Mouse (Mus musculus) Muller cell, postnatal 12 days (primary cell): ENCODE measurements around the gene Rita1.

Experiments
- DNase-seq: peaks from one replicate; pipeline ENCODE4 v3.0.0-alpha.2; 2015; ENCODE audit errors: inconsistent ontology term

Gene Rita1

GRCm38 (mm10) chr5:120571056-120571740 lies 41.2 kb downstream of the Rita1 start:
- DNase-seq = peak; percentile 47

DNA sequence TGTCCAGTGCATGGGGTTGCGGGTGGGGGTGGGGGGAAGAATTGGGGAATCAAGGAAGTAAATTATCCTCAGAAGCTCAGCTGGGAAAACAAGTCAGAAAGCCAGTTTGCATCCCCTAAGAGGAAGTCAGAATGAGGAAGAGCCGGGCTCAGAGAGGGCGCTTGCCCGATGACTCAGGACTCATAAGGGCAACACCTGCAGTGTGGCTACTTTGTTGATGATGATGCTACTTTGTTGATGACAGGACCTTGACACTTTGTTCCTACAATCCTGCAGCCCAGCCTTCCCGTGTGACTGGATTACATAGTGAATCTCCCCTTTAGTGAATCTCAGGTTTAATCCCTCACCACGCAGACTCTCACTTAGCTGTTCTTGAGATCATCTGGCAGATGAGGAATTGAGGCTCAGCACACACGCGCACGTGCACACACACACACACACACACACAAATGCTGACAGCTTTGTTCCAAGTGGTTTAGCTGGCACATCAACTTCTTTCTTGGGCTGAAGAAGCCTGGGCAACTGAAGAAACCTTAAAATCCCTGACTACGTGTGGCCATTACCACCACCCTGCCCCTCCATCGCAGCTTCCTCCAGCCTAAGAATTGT lies 42.0 kb downstream of the Rita1 start:
- DNase-seq = no peak

DNA sequence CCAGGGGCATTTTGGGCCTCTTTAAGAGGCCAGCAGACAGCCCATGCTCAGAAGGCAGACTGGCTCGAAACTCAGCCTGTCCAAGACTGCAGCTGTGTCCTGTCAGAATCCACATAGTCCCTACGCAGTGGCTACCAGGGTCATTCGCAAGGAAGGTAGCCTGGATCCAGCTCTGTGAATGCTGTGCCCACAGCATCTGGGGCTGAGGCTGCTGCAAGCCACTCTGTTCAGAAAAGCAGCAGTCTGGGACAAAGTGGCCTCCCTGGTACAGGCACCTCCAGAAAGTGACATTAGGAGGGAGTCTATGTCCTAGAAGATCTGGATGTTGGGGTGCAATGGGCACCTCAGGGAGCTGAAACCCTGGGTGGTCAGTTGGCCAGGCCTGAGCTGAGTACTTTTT lies 42.6 kb downstream of the Rita1 start:
- no peak for DNase-seq

DNA sequence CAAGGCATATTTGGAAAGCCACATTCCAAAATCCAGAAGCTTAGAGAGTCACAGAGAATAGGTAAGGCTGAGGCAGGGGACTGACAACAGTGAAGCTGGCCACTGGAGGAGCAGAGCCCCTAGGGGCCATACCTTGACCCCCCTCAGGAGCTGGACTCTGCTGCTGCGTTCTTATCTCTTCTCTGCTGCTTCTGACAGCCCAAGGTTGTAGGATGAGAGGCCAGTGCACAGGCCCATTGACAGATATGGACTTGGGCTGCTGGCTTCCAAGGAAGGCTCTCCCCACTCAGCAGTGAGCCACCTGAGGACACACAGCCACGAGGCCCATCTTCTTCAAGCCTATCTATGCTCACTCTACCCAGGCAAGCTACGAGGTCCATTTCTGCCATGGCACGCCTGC lies 43.4 kb downstream of the Rita1 start:
- no peak for DNase-seq

- no peak for DNase-seq
These were observed 44.0 kb downstream of the Rita1 start for GRCm38 (mm10) chr5:120568336-120568768.

GRCm38 (mm10) chr5:120567761-120568211 lies 44.6 kb downstream of the Rita1 start:
- DNase-seq = no peak

GRCm38 (mm10) chr5:120567253-120567701 lies 45.1 kb downstream of the Rita1 start:
- DNase-seq = peak; percentile 72

DNA sequence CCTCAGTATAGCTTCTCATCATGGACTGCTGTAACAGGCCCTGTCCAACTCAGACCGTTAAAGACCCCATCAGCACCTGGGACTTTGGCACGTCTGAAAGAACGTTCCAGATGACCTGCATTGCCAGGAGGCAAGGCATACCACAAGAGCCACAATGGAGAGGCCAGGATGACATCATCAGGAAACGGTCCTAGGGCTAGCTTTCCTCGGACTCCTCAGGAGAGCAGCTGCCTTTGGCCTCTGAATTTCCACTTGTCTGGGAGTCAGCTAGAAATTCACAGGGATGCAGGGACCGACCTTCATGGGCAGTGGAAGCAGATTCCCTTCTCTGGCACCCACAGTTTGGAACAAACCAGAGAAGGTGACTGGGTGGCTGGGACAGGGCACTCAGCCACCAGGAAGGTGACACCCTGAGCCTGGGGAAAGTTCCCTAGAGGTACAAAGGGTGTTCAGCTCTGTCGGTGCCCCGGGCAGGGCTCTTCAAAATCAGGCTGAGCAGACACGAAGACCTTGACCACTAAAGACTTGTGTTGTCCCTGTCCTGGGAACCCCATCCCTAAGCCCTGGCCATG lies 45.6 kb downstream of the Rita1 start:
- DNase-seq = peak; percentile 85

DNA sequence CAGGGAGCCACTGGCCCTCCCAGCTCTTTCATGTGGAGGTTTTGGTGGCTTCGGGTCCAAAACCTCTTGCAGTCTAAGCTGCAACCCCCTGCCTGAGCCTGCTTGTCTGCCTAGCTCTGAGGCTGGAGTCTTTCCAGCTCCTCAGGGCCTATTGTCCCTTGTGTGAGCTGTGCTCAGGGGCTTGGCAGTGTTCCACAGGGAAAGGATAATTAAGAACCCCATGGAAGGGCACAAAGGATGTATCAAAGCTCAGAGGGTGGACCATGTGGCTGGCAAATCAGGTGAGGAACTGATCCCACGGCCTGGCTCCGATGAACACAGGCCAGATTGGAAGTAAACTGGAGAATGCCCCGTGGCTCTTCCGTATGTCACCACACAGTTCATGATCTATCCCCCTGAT lies 46.3 kb downstream of the Rita1 start:
- peak; percentile 92 for DNase-seq

DNA sequence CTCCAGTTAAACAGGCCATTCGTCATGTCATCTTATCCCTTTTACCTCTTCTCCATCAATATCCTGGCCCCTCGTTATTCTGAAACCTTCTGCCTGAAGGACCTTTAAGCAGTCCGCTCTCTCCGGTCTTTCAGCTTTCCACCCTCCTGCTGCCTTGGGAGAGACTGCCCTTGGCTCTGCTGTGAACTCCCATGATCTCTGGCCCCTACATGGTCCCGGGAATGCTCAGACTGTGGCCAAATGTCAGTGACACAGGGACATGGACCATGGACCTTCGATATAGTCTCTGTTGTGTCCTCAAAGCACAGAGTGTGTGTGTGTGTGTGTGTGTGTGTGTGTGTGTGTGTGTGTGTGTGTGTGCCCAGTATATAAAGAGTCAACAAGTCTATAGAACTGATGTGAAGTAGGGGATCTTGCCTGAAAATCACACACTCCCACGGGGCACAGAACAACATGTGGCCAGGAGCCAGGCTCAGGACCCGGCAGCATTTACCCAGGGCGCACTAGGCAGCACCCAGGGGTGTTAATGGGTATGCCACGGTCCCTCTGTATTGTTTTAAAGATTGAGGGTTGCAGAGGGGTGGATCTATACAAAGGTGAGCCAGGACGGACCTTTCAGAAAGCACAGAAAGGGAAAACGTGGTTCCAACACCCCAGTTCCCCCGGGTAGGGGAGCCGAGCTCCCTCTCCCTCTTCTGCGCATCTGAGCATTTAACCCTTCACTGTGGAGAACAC lies 47.1 kb downstream of the Rita1 start:
- DNase-seq = peak; percentile 25

GRCm38 (mm10) chr5:120563914-120564311 lies 48.5 kb downstream of the Rita1 start:
- no peak for DNase-seq

GRCm38 (mm10) chr5:120562956-120563913 lies 49.2 kb downstream of the Rita1 start:
- DNase-seq = peak; percentile 33

GRCm38 (mm10) chr5:120560616-120561311 lies 51.6 kb downstream of the Rita1 start:
- peak; percentile 94 for DNase-seq

DNA sequence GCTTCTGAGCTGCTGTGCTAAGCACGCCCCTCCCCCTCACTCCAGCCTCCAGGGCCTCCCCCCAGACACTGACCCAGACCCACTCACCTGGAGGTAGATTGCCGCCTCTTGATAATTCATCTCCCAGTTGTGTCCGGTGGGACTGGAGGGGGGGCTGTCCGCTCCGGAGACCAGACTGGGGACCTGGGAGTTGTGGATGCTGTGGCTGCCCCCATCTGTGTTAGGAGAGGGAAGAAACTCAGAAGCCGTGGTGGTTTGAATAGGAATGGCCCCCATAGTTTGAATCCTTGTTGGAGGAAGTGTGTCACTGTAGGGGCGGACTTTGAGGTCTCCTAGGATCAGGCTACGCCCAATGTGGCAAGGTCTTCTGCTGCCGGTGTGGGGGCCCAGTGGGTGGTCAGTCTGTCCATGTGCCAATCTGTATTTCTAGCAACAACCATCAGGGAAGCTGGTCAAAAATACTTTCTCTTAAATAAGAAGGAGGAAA lies 52.2 kb downstream of the Rita1 start:
- DNase-seq = no peak

DNA sequence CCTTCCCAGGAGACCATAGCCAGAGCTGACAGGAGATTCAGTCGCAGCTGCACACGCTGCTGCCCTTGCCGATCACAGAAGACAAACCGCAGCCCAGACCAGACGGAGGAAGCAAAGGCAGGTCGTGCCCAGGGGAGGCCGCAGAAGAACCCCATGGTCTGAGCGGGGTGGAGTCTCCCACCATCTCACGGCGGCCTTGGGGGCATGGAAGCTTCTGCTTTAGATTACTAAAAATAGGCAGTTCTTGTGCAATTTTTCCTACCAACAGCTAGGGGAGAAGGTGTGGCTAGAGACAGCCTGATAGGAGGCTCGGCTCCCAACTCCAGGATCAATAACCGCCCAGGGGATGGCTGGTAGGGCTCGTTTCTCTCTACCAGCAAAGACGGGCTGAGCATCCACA lies 53.6 kb downstream of the Rita1 start:
- DNase-seq = no peak

DNA sequence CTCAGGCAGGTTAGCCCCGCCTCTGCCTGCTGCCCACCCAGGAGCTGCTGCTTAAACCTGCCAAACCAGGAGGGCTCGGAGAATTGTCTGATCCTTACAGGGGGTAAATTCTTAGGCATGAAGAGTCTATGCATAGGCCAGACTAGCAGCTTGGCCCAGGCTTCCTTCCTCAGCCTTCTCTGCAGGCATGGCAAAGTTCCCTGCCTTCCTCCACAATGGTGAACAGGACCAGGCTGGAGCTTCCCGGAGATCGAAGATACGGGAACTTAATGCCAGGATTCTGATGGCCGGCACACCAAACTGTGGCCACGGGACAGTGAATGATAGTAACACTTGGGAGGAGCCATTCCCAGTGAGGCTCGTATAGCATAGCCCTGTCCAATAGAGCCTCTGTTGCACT lies 54.3 kb downstream of the Rita1 start:
- no peak for DNase-seq

GRCm38 (mm10) chr5:120555871-120556270 lies 56.5 kb downstream of the Rita1 start:
- DNase-seq = no peak

DNA sequence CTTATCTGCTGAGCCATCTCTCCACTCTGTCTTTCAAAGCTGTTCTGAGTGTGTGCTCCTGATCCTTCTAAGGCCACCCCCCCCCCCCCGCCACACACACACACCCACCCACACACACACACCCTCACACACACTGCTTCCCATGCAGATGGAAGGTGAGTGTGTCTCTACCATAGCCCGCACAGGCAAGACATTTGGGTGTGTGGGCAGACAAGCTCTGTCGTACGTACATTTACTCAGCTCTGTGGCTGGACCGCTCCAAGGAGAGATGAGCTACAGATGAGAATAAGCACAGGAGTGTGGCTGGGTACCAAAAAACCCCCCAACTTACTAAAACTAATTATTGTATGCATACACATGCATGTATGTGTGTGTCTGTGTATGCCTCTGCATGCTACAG lies 61.7 kb downstream of the Rita1 start:
- DNase-seq = no peak

- no peak for DNase-seq
These were observed 62.3 kb downstream of the Rita1 start for GRCm38 (mm10) chr5:120550137-120550536.

DNA sequence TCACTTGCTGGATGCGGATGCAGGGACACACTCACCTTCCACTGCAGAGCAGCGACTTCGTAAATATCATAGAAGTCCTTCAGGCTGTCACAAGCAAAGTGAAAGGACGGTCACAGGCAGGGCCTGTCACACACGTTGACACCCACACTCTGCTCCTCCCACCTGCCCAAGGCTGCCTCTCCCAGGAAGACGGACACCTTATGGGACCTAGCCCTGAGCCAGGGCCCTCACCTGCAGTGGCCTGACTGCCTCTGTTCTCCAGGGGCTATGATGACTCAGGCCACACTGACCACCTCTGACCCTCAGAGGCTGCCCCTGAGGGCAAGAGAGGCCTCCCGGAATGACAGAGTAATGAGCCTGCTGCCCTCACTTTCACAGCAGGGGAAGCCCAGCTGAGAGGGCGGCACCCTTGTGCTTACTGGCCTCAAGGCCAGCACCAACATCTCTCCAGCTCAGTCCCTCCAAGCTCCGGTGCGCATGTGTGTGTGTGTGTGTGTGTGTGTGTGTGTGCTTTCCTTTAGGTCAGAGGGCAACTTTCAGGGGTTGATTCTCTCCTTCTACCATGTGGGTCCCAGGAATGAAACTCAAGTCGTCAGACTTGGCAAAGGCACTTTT lies 64.0 kb downstream of the Rita1 start:
- DNase-seq = no peak
